Mouse (Mus musculus) limb, embryonic 15.5 days (tissue): ENCODE data around the gene Slit1. TPM values are rescaled to one million over a fixed set of nuclear protein-coding genes. Genes with fewer than 3 reads are reported as not detected.

ENCODE experiments used
- ATAC-seq: fragments of 200-750 bp; cut with Nextera tagmentation; 2 replicates; pipeline ENCODE4 v1.8.0; 2017; ENCODE audit warnings: low read depth, moderate TSS enrichment; ENCODE audit not compliant: insufficient number of reproducible peaks, low FRiP score, low TSS enrichment
- H3K27ac ChIP-seq: fragments of 300-500 bp; sonication (generic); 2 replicates; pipeline ENCODE4 v1.5.1; 2015; ENCODE audit warnings: moderate library complexity, mild to moderate bottlenecking, inconsistent platforms
- H3K27me3 ChIP-seq: fragments of 300-500 bp; sonication (generic); 2 replicates; pipeline ENCODE4 v1.6.1; 2015; ENCODE audit warnings: inconsistent platforms
- H3K36me3 ChIP-seq: fragments of 300-500 bp; sonication (generic); 2 replicates; pipeline ENCODE4 v1.6.1; 2015; ENCODE audit warnings: inconsistent platforms
- H3K4me1 ChIP-seq: fragments of 300-500 bp; sonication (generic); 2 replicates; pipeline ENCODE4 v1.6.1; 2015; ENCODE audit warnings: inconsistent platforms
- H3K4me2 ChIP-seq: fragments of 300-500 bp; sonication (generic); 2 replicates; pipeline ENCODE4 v1.6.1; 2015; ENCODE audit warnings: mild to moderate bottlenecking, inconsistent platforms
- H3K4me3 ChIP-seq: fragments of 300-500 bp; sonication (generic); 2 replicates; pipeline ENCODE4 v1.5.1; 2015; ENCODE audit warnings: mild to moderate bottlenecking, inconsistent platforms
- H3K9ac ChIP-seq: fragments of 300-500 bp; sonication (generic); 2 replicates; pipeline ENCODE4 v1.6.1; 2015; ENCODE audit warnings: inconsistent platforms
- H3K9me3 ChIP-seq: fragments of 300-500 bp; sonication (generic); 2 replicates; pipeline ENCODE4 v1.6.1; 2016; ENCODE audit warnings: inconsistent platforms
- WGBS: fragments of 180-500 bp; shearing (Covaris S2); methylation state at CpG from one replicate; pipeline ENCODE4 v1.1.7; 2015; 5-methylcytosine and 5-hydroxymethylcytosine counted together
- polyA plus RNA-seq: library from polyadenylated mRNA; unstranded; fragments of >200 nt; fragmentation: Nextera tagmentation; extraction: Ambion mirVana; gene quantifications from 2 replicates; pipeline ENCODE4 v1.2.1, GENCODE M21; 2015

Gene Slit1
- polyA plus RNA-seq, 1 experiment from 2014 or later: 0.28 TPM

DNA sequence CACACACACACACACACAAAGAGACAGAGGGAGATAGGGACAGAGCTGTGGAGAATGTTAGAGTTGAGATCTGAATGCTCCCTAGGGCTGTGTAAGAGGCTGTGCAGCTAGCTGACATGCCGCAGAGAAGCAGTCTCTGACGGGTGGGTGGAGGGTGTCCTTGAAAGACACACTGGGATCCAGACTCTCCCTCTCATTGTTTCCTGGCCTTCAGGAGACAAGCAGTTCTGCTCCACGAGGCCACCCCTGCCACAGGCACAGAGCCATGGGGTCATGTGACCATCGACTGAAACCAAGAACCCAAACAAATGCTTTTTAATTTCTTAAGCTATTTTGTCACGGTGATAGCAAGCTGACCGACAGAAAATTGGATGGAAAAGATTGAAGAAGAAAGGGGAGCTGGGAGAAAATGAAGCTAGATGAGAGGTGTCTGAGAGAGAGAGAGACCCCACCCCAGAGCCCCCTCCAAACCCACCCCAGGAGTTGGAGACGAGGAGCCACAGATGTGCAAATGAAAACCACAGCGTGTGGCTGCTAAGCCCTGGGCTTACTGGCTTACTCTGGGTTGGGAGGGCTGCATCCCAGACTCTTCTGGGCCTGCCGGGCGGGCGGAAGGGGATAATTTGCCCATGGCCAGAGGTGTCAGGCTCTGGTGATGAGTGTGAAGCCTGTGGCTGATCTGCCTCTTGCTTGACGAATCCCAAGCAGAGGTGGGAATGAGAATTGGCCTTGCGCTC, 79.8 kb downstream of the Slit1 start:
- Histone ChIP-seq H3K27ac (no peak overlapping the region), H3K9me3 (no peaks in the 10 kb centered on the region), H3K36me3 (no peaks in the 10 kb centered on the region), H3K4me1 (no peaks in the 10 kb centered on the region), H3K4me2 (no peak overlapping the region), H3K27me3 (peaks cover 68% of the 10 kb centered on the region), H3K4me3 (no peak overlapping the region), H3K9ac (no peak overlapping the region)
- 10% methylated on average over 13 of the region's 13 CpGs for WGBS
- ATAC-seq: no peak

DNA sequence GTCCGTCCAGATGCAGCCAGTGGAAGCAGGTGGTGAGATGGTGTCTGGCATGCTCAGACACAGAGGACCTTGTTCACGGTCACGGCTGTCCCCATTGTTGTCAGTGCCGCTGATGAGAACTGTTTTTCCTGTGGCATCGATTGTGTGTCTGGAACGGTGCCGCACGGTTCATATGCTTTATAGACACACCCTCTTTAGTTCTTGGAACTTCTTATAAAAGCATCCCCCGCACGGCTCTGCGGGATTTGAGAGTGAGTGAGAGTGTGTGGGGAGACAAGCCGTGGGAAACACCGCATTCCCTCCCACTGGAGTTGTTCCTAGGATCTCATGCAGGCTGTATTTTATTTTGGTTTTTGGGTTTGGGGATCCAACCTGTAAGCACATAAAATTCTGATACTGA, 82.0 kb downstream of the Slit1 start:
- WGBS: 83% methylated on average over 13 of the region's 13 CpGs
- no peak overlapping the region for H3K27ac ChIP-seq
- no peak overlapping the region for H3K4me3 ChIP-seq
- no peaks in the 10 kb centered on the region for H3K36me3 ChIP-seq
- no peak overlapping the region for H3K9ac ChIP-seq
- no peak for ATAC-seq
- H3K4me1 ChIP-seq: no peaks in the 10 kb centered on the region
- H3K27me3 ChIP-seq: peaks cover 80% of the 10 kb centered on the region
- no peaks in the 10 kb centered on the region for H3K9me3 ChIP-seq
- H3K4me2 ChIP-seq: no peak overlapping the region

DNA sequence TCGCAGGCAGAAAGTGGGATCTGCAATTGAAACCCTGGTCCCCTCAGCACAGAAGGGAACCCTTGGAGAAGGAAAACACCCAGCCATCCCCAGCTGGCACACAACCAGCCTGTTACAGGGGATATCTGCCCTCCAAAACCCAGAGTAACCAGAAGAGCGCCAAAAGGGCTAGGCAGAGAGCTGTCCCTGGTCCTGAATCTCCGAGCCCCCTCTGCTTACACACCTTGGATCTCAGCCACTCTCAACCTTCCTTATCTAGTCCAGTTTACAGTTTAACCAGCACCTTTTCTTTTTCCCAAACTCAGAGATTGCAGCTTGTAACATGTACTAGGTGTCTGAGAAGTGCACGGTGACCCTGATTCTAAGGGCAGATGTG, 82.5 kb downstream of the Slit1 start:
- ATAC-seq: no peak
- Histone ChIP-seq H3K4me3 (no peak overlapping the region), H3K36me3 (no peaks in the 10 kb centered on the region), H3K9ac (no peak overlapping the region), H3K9me3 (no peaks in the 10 kb centered on the region), H3K27ac (no peak overlapping the region), H3K4me1 (no peaks in the 10 kb centered on the region), H3K4me2 (no peak overlapping the region), H3K27me3 (peaks cover 79% of the 10 kb centered on the region)
- WGBS: 17% methylated on average over 4 of the region's 4 CpGs

- H3K9ac ChIP-seq: no peak overlapping the region
- H3K27me3 ChIP-seq: peaks cover 74% of the 10 kb centered on the region
- H3K4me2 ChIP-seq: no peak overlapping the region
- WGBS: 73% methylated on average over 17 of the region's 17 CpGs
- no peaks in the 10 kb centered on the region for H3K9me3 ChIP-seq
- H3K4me3 ChIP-seq: no peak overlapping the region
- H3K36me3 ChIP-seq: no peaks in the 10 kb centered on the region
- no peaks in the 10 kb centered on the region for H3K4me1 ChIP-seq
- H3K27ac ChIP-seq: no peak overlapping the region
- no peak for ATAC-seq
Measured at GRCm38 (mm10) chr19:41660294-41660998, 83.0 kb downstream of the Slit1 start.

DNA sequence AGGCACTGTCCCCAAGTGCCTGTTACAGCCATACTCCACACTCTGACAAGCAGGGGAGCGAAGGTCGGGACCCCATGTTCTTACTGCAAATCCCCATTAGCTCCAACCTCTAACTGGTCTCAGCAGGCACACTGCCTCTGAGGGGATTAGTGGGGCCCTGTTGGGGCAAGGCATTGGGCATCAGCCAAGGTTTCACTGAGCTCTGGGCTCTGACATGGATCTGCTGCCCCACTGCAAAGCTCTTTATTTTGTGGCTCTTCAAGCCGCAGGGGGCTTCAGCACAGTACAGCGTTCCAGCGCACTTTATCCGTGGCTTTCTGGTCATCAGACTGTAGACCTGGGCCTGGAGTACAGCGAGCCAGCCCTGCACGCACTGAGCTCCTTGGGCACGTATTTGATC, 86.0 kb downstream of the Slit1 start:
- Histone ChIP-seq H3K9ac (no peak overlapping the region), H3K4me2 (no peak overlapping the region), H3K9me3 (no peaks in the 10 kb centered on the region), H3K27me3 (peaks cover 59% of the 10 kb centered on the region), H3K27ac (no peak overlapping the region), H3K4me1 (no peaks in the 10 kb centered on the region), H3K4me3 (no peak overlapping the region), H3K36me3 (no peaks in the 10 kb centered on the region)
- WGBS: 23% methylated on average over 9 of the region's 9 CpGs
- ATAC-seq: no peak

DNA sequence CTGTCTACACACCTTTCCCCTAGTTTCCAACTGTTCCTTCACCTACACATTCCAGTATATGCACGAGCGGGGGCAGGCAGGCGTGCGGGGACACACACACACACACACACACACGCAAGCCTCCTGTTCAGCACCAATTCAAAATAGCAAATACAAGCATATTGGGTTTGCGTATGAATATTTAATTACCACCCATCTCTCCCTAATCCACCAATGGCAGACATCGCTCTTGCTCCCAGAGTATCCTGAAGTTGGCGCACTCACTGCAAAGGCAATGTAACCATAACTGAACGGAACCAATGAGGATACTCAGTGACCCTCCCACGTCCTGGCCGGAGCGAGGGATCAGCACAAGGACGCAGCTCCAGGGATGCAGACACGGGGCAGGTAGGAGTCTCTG, 86.8 kb downstream of the Slit1 start:
- Histone ChIP-seq H3K9me3 (no peaks in the 10 kb centered on the region), H3K27me3 (peaks cover 57% of the 10 kb centered on the region), H3K4me2 (no peak overlapping the region), H3K9ac (no peak overlapping the region), H3K27ac (no peak overlapping the region), H3K36me3 (no peaks in the 10 kb centered on the region), H3K4me1 (no peaks in the 10 kb centered on the region), H3K4me3 (no peak overlapping the region)
- no peak for ATAC-seq
- 79% methylated on average over 14 of the region's 14 CpGs for WGBS

- 4% methylated on average over 9 of the region's 9 CpGs for WGBS
- Histone ChIP-seq H3K27ac (no peak overlapping the region), H3K36me3 (no peaks in the 10 kb centered on the region), H3K4me3 (no peak overlapping the region), H3K9ac (no peak overlapping the region), H3K4me1 (no peaks in the 10 kb centered on the region), H3K9me3 (no peaks in the 10 kb centered on the region), H3K4me2 (no peak overlapping the region), H3K27me3 (peaks cover 64% of the 10 kb centered on the region)
- no peak for ATAC-seq
Measured at GRCm38 (mm10) chr19:41655970-41656369, 87.5 kb downstream of the Slit1 start.

DNA sequence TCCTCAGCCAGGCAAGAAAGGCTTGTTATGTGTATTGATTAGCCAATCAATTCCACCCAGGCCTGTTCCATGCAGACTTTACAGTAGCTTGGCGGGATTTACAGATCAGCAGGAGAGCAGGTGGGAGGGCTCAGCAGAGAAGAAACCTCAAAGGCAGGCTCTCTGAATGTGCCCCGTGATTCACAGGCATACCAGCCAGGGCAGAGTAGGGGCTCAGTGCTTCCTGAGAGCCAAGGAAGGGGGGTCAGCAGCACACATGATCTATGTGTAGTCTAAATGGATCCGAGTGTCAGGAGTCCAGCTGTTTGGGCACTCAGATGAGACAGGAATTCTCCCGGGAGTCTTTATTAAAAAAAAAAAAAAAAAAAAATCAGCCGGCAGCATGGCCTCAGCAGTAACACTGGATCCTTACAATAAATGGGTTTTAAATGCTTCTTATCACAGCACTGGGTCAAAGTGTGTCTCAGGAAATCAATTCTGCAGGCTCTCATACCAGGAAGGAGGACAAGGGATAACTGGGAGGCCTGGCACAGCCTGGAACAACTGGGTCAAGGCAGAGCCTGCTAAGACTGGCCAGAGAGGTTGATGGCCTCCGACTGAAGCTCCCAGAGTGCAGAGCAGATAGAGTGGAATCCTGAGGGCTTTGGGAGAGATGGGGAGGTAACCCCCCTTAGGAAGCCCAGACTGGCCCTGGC, 88.2 kb downstream of the Slit1 start:
- ATAC-seq: no peak
- Histone ChIP-seq H3K27me3 (peaks cover 64% of the 10 kb centered on the region), H3K4me3 (no peak overlapping the region), H3K9me3 (no peaks in the 10 kb centered on the region), H3K27ac (no peak overlapping the region), H3K4me1 (no peaks in the 10 kb centered on the region), H3K36me3 (no peaks in the 10 kb centered on the region), H3K4me2 (no peak overlapping the region), H3K9ac (no peak overlapping the region)
- WGBS: 17% methylated on average over 6 of the region's 6 CpGs

DNA sequence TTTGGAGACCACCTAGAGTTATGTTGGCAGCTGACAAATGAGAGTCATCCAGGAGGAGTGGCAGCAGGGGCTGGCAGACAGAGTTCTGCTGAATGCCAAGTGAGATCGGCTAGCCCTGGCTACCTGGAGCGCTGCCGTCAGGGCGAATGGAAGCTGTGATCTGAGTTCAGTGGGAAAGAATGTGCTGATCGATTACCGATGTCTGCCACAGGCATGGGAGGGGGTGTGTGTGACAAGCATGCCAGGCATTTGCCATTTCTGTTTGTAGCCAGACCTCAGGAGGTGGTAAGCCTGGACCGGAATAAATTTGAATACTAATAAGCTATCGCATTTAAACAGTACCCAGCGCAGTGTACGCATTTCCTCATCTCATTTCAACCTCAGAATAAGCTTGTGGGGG, 91.5 kb downstream of the Slit1 start:
- H3K4me1 ChIP-seq: no peaks in the 10 kb centered on the region

DNA sequence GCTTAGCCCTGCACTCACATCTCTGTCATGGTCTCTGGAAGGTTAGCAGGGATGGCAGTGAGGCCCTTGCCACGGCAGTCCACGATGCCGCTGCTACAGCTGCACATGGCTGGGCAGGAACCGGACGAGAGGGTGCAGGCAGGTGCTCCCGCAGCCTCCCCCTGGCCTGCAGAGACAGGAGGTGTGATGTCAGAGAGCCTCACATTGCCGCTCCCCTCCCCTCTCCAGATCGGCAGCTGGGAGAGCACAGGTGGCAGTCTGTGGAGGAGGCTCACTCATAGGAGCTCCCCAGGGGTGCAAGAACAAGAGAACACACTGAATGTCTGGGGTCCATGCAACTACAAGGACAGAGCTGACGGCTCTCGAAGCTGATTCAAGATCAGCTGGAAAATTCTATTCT, 94.1 kb downstream of the Slit1 start:
- Histone ChIP-seq H3K4me1 (no peaks in the 10 kb centered on the region), H3K36me3 (no peaks in the 10 kb centered on the region), H3K27me3 (peaks cover 31% of the 10 kb centered on the region), H3K9me3 (no peaks in the 10 kb centered on the region), H3K4me2 (no peak overlapping the region), H3K4me3 (no peak overlapping the region), H3K27ac (no peak overlapping the region), H3K9ac (no peak overlapping the region)
- WGBS: 27% methylated on average over 10 of the region's 10 CpGs
- no peak for ATAC-seq

More for the DNA sequence above, 91.5 kb downstream of the Slit1 start:
- peaks cover 48% of the 10 kb centered on the region for H3K27me3 ChIP-seq
- no peak overlapping the region for H3K27ac ChIP-seq
- no peak for ATAC-seq
- no peaks in the 10 kb centered on the region for H3K9me3 ChIP-seq
- H3K9ac ChIP-seq: no peak overlapping the region
- no peaks in the 10 kb centered on the region for H3K36me3 ChIP-seq
- WGBS: 48% methylated on average over 10 of the region's 10 CpGs
- H3K4me3 ChIP-seq: no peak overlapping the region
- H3K4me2 ChIP-seq: no peak overlapping the region

DNA sequence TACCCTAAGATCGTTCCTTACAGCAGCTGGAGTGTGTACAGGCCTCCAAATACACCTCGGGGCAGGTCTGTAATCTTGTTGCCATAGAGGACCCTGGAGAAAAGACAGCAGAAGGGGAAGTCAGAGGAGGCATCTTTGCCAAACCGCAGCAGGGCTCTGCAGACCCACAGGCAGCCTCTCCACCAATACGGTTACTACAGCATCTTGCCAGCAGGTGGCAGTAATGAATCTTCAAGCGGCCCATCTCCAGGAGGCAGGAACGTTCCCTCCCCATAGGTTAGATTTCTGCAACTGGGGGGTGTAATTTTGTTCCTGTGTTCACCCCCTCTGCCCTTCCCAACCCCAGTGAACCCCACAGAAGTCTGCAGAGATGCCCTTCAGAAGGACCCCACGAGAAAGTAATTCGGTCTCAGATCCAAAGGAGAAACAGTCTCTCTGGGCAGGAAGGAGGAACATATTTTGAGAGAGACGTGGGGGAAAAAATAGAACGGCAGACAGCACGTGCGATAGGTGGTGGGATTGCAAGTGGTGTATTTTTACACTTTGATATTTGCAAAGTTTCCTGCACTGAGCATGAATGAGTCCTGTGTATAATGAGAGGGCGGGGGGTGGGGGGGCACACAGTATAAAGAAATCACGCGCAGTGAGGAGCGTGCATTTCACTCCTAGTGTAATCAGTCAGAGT, 96.4 kb downstream of the Slit1 start:
- no peaks in the 10 kb centered on the region for H3K36me3 ChIP-seq
- no peak overlapping the region for H3K9ac ChIP-seq
- WGBS: 45% methylated on average over 16 of the region's 16 CpGs
- H3K27me3 ChIP-seq: peaks cover 25% of the 10 kb centered on the region
- H3K4me3 ChIP-seq: no peak overlapping the region
- no peak for ATAC-seq
- H3K4me2 ChIP-seq: no peak overlapping the region
- H3K4me1 ChIP-seq: no peaks in the 10 kb centered on the region
- H3K9me3 ChIP-seq: no peaks in the 10 kb centered on the region
- no peak overlapping the region for H3K27ac ChIP-seq

DNA sequence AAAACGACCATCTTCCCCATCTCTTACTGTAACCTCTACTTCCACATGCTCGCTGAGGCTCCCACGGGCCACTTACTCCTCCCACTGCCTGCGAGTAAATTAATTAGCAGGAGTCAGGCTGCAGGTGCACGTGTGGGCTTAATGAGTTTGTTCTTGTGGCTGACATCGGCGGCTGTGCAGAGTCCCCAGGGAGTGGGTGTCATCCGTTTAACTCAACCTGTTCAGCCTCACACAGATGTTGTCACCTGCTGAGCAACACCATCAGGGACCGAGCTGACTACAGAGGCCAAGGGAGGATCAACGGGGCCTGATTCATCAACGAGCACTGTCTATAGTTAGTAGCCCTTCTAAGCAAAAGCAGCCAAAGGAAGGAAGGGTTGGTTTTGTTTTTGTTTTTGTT, 100.5 kb downstream of the Slit1 start:
- H3K9me3 ChIP-seq: no peaks in the 10 kb centered on the region
- peaks cover 3% of the 10 kb centered on the region; the same call in 1 of the 2 replicates for H3K27me3 ChIP-seq
- WGBS: 53% methylated on average over 11 of the region's 11 CpGs
- H3K36me3 ChIP-seq: no peaks in the 10 kb centered on the region
- no peak overlapping the region for H3K4me3 ChIP-seq
- no peaks in the 10 kb centered on the region for H3K4me1 ChIP-seq
- H3K4me2 ChIP-seq: no peak overlapping the region
- no peak overlapping the region for H3K9ac ChIP-seq
- no peak for ATAC-seq
- H3K27ac ChIP-seq: no peak overlapping the region
